Mouse (Mus musculus) T-helper 2 cell (primary cell): ENCODE results near the gene Cpox.

Experiments used
- in situ Hi-C: fragments of 300-600 bp; cut with MboI, MseI; formaldehyde crosslinking; loops from one replicate; pipeline ENCODE4 v1.15.1; 2025; ENCODE audit warnings: high pct_unique_total_duplicates

Gene Cpox

GRCm38 (mm10) chr16:58669917-58670630, at the start of gene Cpox:
Cpox (plus strand) TSS chr16:58670292.
- in situ Hi-C loops: loop anchor here (5.0 to 25.0 kb wide), 5 partner anchors 43 to 1058 kb away; partner anchors contain the start of genes Cldnd1, Cmss1 and Gabrr3

- in situ Hi-C loops: no loop called here
Observed at GRCm38 (mm10) chr16:58622377-58622776, 47.7 kb upstream of the Cpox start.

GRCm38 (mm10) chr16:58623114-58623513, 47.0 kb upstream of the Cpox start:
- in situ Hi-C loops: no loop called here

GRCm38 (mm10) chr16:58623944-58624343, 46.1 kb upstream of the Cpox start:
- in situ Hi-C loops: no loop called here

GRCm38 (mm10) chr16:58627597-58628335, 42.3 kb upstream of the Cpox start:
- in situ Hi-C loops: loop anchor here (5.0 kb wide), 2 partner anchors 40 to 180 kb away; no protein-coding TSS in a partner anchor

- in situ Hi-C loops: loop anchor here (5.0 kb wide), 2 partner anchors 39 to 181 kb away; no protein-coding TSS in a partner anchor
Observed at GRCm38 (mm10) chr16:58628336-58628680, 41.8 kb upstream of the Cpox start.

GRCm38 (mm10) chr16:58628968-58629367, 41.1 kb upstream of the Cpox start:
- in situ Hi-C loops: loop anchor here (5.0 kb wide), 2 partner anchors 38 to 182 kb away; no protein-coding TSS in a partner anchor

GRCm38 (mm10) chr16:58629736-58630135, 40.4 kb upstream of the Cpox start:
- in situ Hi-C loops: loop anchor here (5.0 kb wide), 2 partner anchors 38 to 182 kb away; no protein-coding TSS in a partner anchor

GRCm38 (mm10) chr16:58635866-58636265, 34.2 kb upstream of the Cpox start:
- in situ Hi-C loops: no loop called here

- in situ Hi-C loops: no loop called here
Observed at GRCm38 (mm10) chr16:58637448-58637847, 32.6 kb upstream of the Cpox start.

GRCm38 (mm10) chr16:58638016-58638415, 32.1 kb upstream of the Cpox start:
- in situ Hi-C loops: no loop called here

- in situ Hi-C loops: no loop called here
Observed at GRCm38 (mm10) chr16:58638689-58639175, 31.4 kb upstream of the Cpox start, which contains the start of gene E330017A01Rik. E330017A01Rik (minus strand) TSS chr16:58638739.

- in situ Hi-C loops: loop anchor here (25.0 kb wide), 1 partner anchor 1038 kb away; the partner anchor contains the start of gene Cmss1
Observed at GRCm38 (mm10) chr16:58649979-58650378, 20.1 kb upstream of the Cpox start.

- in situ Hi-C loops: loop anchor here (25.0 kb wide), 1 partner anchor 1043 kb away; the partner anchor contains the start of gene Cmss1
Observed at GRCm38 (mm10) chr16:58655751-58656150, 14.3 kb upstream of the Cpox start.

- in situ Hi-C loops: loop anchor here (25.0 kb wide), 1 partner anchor 1044 kb away; the partner anchor contains the start of gene Cmss1
Observed at GRCm38 (mm10) chr16:58656526-58656925, 13.6 kb upstream of the Cpox start.

GRCm38 (mm10) chr16:58658668-58659067, 11.4 kb upstream of the Cpox start:
- in situ Hi-C loops: loop anchor here (25.0 kb wide), 1 partner anchor 1046 kb away; the partner anchor contains the start of gene Cmss1

- in situ Hi-C loops: loop anchor here (5.0 to 25.0 kb wide), 4 partner anchors 57 to 1050 kb away; partner anchors contain the start of genes Cmss1 and Gabrr3
Observed at GRCm38 (mm10) chr16:58661826-58662225, 8.3 kb upstream of the Cpox start.

GRCm38 (mm10) chr16:58662287-58662791, 7.8 kb upstream of the Cpox start:
- in situ Hi-C loops: loop anchor here (5.0 to 25.0 kb wide), 4 partner anchors 58 to 1050 kb away; partner anchors contain the start of genes Cmss1 and Gabrr3

GRCm38 (mm10) chr16:58663021-58663420, 7.1 kb upstream of the Cpox start:
- in situ Hi-C loops: loop anchor here (5.0 to 25.0 kb wide), 4 partner anchors 58 to 1051 kb away; partner anchors contain the start of genes Cmss1 and Gabrr3

- in situ Hi-C loops: loop anchor here (5.0 to 25.0 kb wide), 4 partner anchors 59 to 1052 kb away; partner anchors contain the start of genes Cmss1 and Gabrr3
Observed at GRCm38 (mm10) chr16:58663816-58664215, 6.3 kb upstream of the Cpox start.

GRCm38 (mm10) chr16:58665137-58665536, 5.0 kb upstream of the Cpox start:
- in situ Hi-C loops: loop anchor here (5.0 to 25.0 kb wide), 5 partner anchors 38 to 1053 kb away; partner anchors contain the start of genes Cldnd1, Cmss1 and Gabrr3
